Comparison of ENCODE assay signal across 17 mouse cellular contexts in genomic region chr4:82196024-82196647, GRCm38 (mm10).
A peak's percentile ranks its signal among the peaks of the same experiment; 100 is the strongest.
DNase-seq lines count a peak whose midpoint lies in the region; ATAC-seq and TF ChIP-seq lines count a peak whose summit lies in the region.
"Had no signal": no experiment of that assay in that cellular context is flagged by ENCODE, and none has a peak within 500 bp of the region (broad histone marks: within the 10 kb centered on the region; RNA-seq: fewer than 3 reads in every experiment).

No protein-coding gene starts in this region.

- no peaks in the 10 kb centered on the region for H3K9me3 ChIP-seq in heart, postnatal 0 days (replicated peaks; ENCODE audit: control insufficient read depth, low read length)
- H3K9me3 ChIP-seq in limb, embryonic 14.5 days (ENCODE audit: control insufficient read depth, low read length) = no peaks in the 10 kb centered on the region
- H3K9me3 ChIP-seq: hindbrain, embryonic 13.5 days; lung, embryonic 15.5 days had no signal

- no peak overlapping the region for H3K4me3 ChIP-seq in heart, postnatal 0 days (ENCODE audit: low read depth, low read length)
- H3K4me3 ChIP-seq in limb, embryonic 14.5 days (replicated peaks; ENCODE audit: low read length) = no peak overlapping the region
- H3K4me3 ChIP-seq: hindbrain, embryonic 13.5 days; lung, embryonic 15.5 days had no signal

- 0 out of 2 replicates have a peak overlapping the region, but pooled peaks have one; percentile 1 for H3K27ac ChIP-seq in heart, postnatal 0 days (ENCODE audit: low read depth)
- peak overlapping the region; percentile 11; the same call in 1 of the 2 replicates for H3K27ac ChIP-seq in limb, embryonic 14.5 days (replicated peaks; ENCODE audit: low read depth, low read length)
- H3K27ac ChIP-seq: hindbrain, embryonic 13.5 days; lung, embryonic 15.5 days had no signal

- 51% methylated on average over 6 of the region's 6 CpGs for WGBS in heart, postnatal 0 days
- 40% methylated on average over 6 of the region's 6 CpGs for WGBS in limb, embryonic 14.5 days

- TF ChIP-seq EP300 in heart, postnatal 0 days (IDR thresholded peaks at IDR 0.05; ENCODE audit: low read depth) = no peak

- H3K36me3 ChIP-seq in heart, postnatal 0 days (replicated peaks; ENCODE audit: control insufficient read depth, insufficient read depth, low read length) = no peaks in the 10 kb centered on the region
- no peaks in the 10 kb centered on the region for H3K36me3 ChIP-seq in limb, embryonic 14.5 days (ENCODE audit: control insufficient read depth, insufficient read depth, low read length)
- H3K36me3 ChIP-seq: hindbrain, embryonic 13.5 days; lung, embryonic 15.5 days had no signal

- no peaks in the 10 kb centered on the region for H3K27me3 ChIP-seq in heart, postnatal 0 days (ENCODE audit: control insufficient read depth, insufficient read depth, low read length)
- no peaks in the 10 kb centered on the region for H3K27me3 ChIP-seq in limb, embryonic 14.5 days (ENCODE audit: control insufficient read depth, insufficient read depth, low read length)
- H3K27me3 ChIP-seq: hindbrain, embryonic 13.5 days; lung, embryonic 15.5 days had no signal

- ATAC-seq in heart, postnatal 0 days (ENCODE audit: insufficient read depth, low read depth) = no peak
- no peak for ATAC-seq in limb, embryonic 14.5 days (ENCODE audit: low FRiP score, low read depth)
- no peak for ATAC-seq in cerebellum, adult (ENCODE audit: insufficient number of reproducible peaks, low FRiP score, low TSS enrichment)
- ATAC-seq: forebrain, embryonic 14.5 days had no signal

- no peak overlapping the region for H3K9ac ChIP-seq in heart, postnatal 0 days (replicated peaks; ENCODE audit: low read depth, low read length)
- H3K9ac ChIP-seq in limb, embryonic 14.5 days (ENCODE audit: low read depth, low read length, severe bottlenecking) = no peak overlapping the region
- H3K9ac ChIP-seq: hindbrain, embryonic 13.5 days; lung, embryonic 15.5 days had no signal

- no peak overlapping the region for H3K4me2 ChIP-seq in heart, postnatal 0 days (ENCODE audit: low read depth, low read length)
- H3K4me2 ChIP-seq in limb, embryonic 14.5 days (replicated peaks; ENCODE audit: low read depth, low read length, severe bottlenecking) = no peak overlapping the region
- H3K4me2 ChIP-seq: hindbrain, embryonic 13.5 days; lung, embryonic 15.5 days had no signal

- DNase-seq in heart, postnatal 0 days (ENCODE audit: low spot score) = no peak
- no peak for DNase-seq in heart, adult 18-20 months
- peak; percentile 17 for DNase-seq in Muller cell, postnatal 12 days (ENCODE audit: inconsistent ontology term)
- peak; percentile 36 for DNase-seq in embryo, embryonic 11 days
- peak; percentile 82 for DNase-seq in limb, embryonic 14.5 days (ENCODE audit: low spot score)
- DNase-seq in cerebellum, adult 8-10 months = no peak
- no peak for DNase-seq in frontal cortex, adult 2 months (ENCODE audit: extremely low spot score in 1 of 2, low spot score in 1 of 2)
- DNase-seq: adrenal gland, postnatal 10 days; gastrocnemius, postnatal 25 days; kidney, adult 18-20 months; layer of hippocampus, postnatal 36 days; right cerebral cortex, adult 18-20 months; thymus, adult 2 months had no signal

- peaks cover 13% of the 10 kb centered on the region for H3K4me1 ChIP-seq in heart, postnatal 0 days (ENCODE audit: control insufficient read depth, insufficient read depth)
- peaks cover 26% of the 10 kb centered on the region for H3K4me1 ChIP-seq in limb, embryonic 14.5 days (ENCODE audit: control insufficient read depth, insufficient read depth, low read length)
- H3K4me1 ChIP-seq: hindbrain, embryonic 13.5 days; lung, embryonic 15.5 days had no signal

- no peak for TF ChIP-seq CTCF in heart, postnatal 0 days (IDR thresholded peaks at IDR 0.05; ENCODE audit: low read depth)

- no peak for TF ChIP-seq POLR2A in limb, embryonic 14.5 days (IDR thresholded peaks at IDR 0.05; ENCODE audit: borderline replicate concordance, extremely low read depth, insufficient read depth, insufficient read length)

Comparison
In these comparisons a context has a peak if more than half of its experiments do, and no peak if none do; other contexts are left out.
1. DNase-seq: peak in Muller cell, postnatal 12 days (single experiment), embryo, embryonic 11 days (single experiment) and limb, embryonic 14.5 days (single experiment); none in heart, postnatal 0 days (single experiment), heart, adult 18-20 months (0 of 2), cerebellum, adult 8-10 months (single experiment) and frontal cortex, adult 2 months (0 of 2).